Mouse (Mus musculus) G1E (cell line): ENCODE data around the gene Vps26c. TPM values are rescaled to one million over a fixed set of nuclear protein-coding genes. Genes with fewer than 3 reads are reported as not detected.
A peak's percentile ranks its signal among the peaks of the same experiment; 100 is the strongest.

Experiments
- ATAC-seq: 2 replicates; pipeline ENCODE4 v1.8.0; 2016; ENCODE audit warnings: mild to moderate bottlenecking; ENCODE audit not compliant: insufficient number of reproducible peaks, poor library complexity, low FRiP score, severe bottlenecking; ENCODE audit errors: extremely low read depth
- DNase-seq: peaks from one replicate; pipeline ENCODE4 v3.0.0; 2012; ENCODE audit warnings: low spot score
- H3K27me3 ChIP-seq: 2 replicates; pipeline ENCODE4 v1.6.1; 2012; ENCODE audit warnings: mild to moderate bottlenecking, low read length, inconsistent platforms; ENCODE audit not compliant: insufficient read depth
- H3K36me3 ChIP-seq: replicated peaks from 2 replicates; pipeline ENCODE3; 2012; ENCODE audit warnings: mild to moderate bottlenecking, inconsistent platforms
- H3K4me1 ChIP-seq: 2 replicates; pipeline ENCODE4 v1.6.1; 2012; ENCODE audit warnings: low read depth, low read length, inconsistent platforms, mixed read lengths; ENCODE audit not compliant: insufficient read depth
- H3K4me3 ChIP-seq: 2 replicates; pipeline ENCODE4 v1.5.1; 2012; ENCODE audit warnings: low read depth, mild to moderate bottlenecking, inconsistent platforms, low read length, moderate library complexity, mixed read lengths
- H3K9me3 ChIP-seq: replicated peaks from 2 replicates; pipeline ENCODE4 v1.6.1; 2012; ENCODE audit warnings: inconsistent platforms
- CTCF ChIP-seq: IDR thresholded peaks from 2 replicates; pipeline ENCODE4 v1.5.1; 2012; ENCODE audit warnings: low read depth, low read length, inconsistent platforms, mixed read lengths
- GATA1 ChIP-seq: IDR thresholded peaks from 2 replicates; pipeline ENCODE4 v1.6.1; 2012; ENCODE audit warnings: borderline replicate concordance, low read length, inconsistent platforms, mixed read lengths
- GATA2 ChIP-seq: IDR thresholded peaks from 2 replicates; pipeline ENCODE4 v1.6.1; 2012; ENCODE audit warnings: low read depth, low read length, inconsistent platforms, borderline replicate concordance
- POLR2AphosphoS5 ChIP-seq: IDR thresholded peaks from 2 replicates; pipeline ENCODE4 v1.6.1; 2012; ENCODE audit warnings: low read depth, low read length, inconsistent platforms; ENCODE audit not compliant: insufficient replicate concordance
- TAL1 ChIP-seq: conservative IDR thresholded peaks from 2 replicates; pipeline ENCODE4 v1.6.1; 2012; ENCODE audit warnings: low read depth, low read length, inconsistent platforms, mixed read lengths
- polyA plus RNA-seq: library from polyadenylated mRNA; stranded (reverse); fragments of >175 nt; gene quantifications from 2 replicates; pipeline ENCODE4 v1.2.3, GENCODE M21; 2012
- total RNA-seq, 2 experiments: library from RNA; stranded (forward) in 1 of 2; stranded (reverse) in 1 of 2; fragments of 200-1000 nt in 1 of 2; fragments of >200 nt in 1 of 2; fragmentation: Nextera tagmentation in 1 of 2; gene quantifications; 2 replicates each; pipeline ENCODE4 v1.2.3; 2014 to 2017

Vps26c gene
- total and polyA plus RNA-seq, 3 experiments: 3.2 to 80.7 (median 37.2) TPM

- DNase-seq (peak; percentile 37), ATAC-seq (peak; percentile 41)
- Histone ChIP-seq H3K4me1 (peaks cover 44% of the 10 kb centered on the region), H3K9me3 (no peaks in the 10 kb centered on the region), H3K36me3 (peaks cover 19% of the 10 kb centered on the region), H3K4me3 (peak overlapping the region; percentile 89), H3K27me3 (peaks cover 2% of the 10 kb centered on the region; the same call in 1 of the 2 replicates)
- no peak for TF ChIP-seq POLR2AphosphoS5
- TF ChIP-seq CTCF: no peak
- TF ChIP-seq GATA2: no peak
- no peak for TF ChIP-seq TAL1
- no peak for TF ChIP-seq GATA1
Observed at GRCm38 (mm10) chr16:94570361-94571041, 43.9 kb upstream of the Vps26c start.

- DNase-seq (peak; percentile 95), ATAC-seq (peak; percentile 95)
- TF ChIP-seq TAL1 (no peak), GATA1 (no peak), CTCF (no peak), GATA2 (no peak), POLR2AphosphoS5 (no peak)
- Histone ChIP-seq H3K9me3 (no peaks in the 10 kb centered on the region), H3K36me3 (peaks cover 14% of the 10 kb centered on the region), H3K4me1 (peaks cover 39% of the 10 kb centered on the region), H3K27me3 (peaks cover 6% of the 10 kb centered on the region; the same call in 1 of the 2 replicates), H3K4me3 (peak within 1 kb of the TSS; percentile 89)
Observed at GRCm38 (mm10) chr16:94569229-94570176, 42.9 kb upstream of the Vps26c start, which contains the start of gene Dyrk1a. Gene Dyrk1a, plus strand, starts transcription at chr16:94570010.

GRCm38 (mm10) chr16:94568335-94569228 is 42.0 kb upstream of the Vps26c start:
- TF ChIP-seq POLR2AphosphoS5 (no peak), CTCF (no peak), TAL1 (no peak), GATA2 (no peak), GATA1 (no peak)
- Histone ChIP-seq H3K4me1 (peaks cover 31% of the 10 kb centered on the region), H3K9me3 (no peaks in the 10 kb centered on the region), H3K27me3 (peaks cover 12% of the 10 kb centered on the region; the same call in 1 of the 2 replicates), H3K4me3 (peak overlapping the region; percentile 89), H3K36me3 (peaks cover 11% of the 10 kb centered on the region)
- DNase-seq (no peak), ATAC-seq (peak; percentile 2; the same call in 1 of the 2 replicates)

- Histone ChIP-seq H3K4me1 (peaks cover 23% of the 10 kb centered on the region), H3K4me3 (no peak overlapping the region)
- TF ChIP-seq GATA1 (no peak), TAL1 (no peak), POLR2AphosphoS5 (no peak), CTCF (no peak), GATA2 (no peak)
Observed at GRCm38 (mm10) chr16:94567751-94568150, 41.1 kb upstream of the Vps26c start.

GRCm38 (mm10) chr16:94566834-94567585 is 40.4 kb upstream of the Vps26c start:
- H3K4me1 ChIP-seq: peaks cover 17% of the 10 kb centered on the region
- no peak for DNase-seq
- no peak for ATAC-seq
- no peaks in the 10 kb centered on the region for H3K9me3 ChIP-seq
- no peak overlapping the region for H3K4me3 ChIP-seq
- H3K27me3 ChIP-seq: peaks cover 20% of the 10 kb centered on the region
- H3K36me3 ChIP-seq: peaks cover 1% of the 10 kb centered on the region
- no peak for TF ChIP-seq GATA2
- no peak for TF ChIP-seq POLR2AphosphoS5
- no peak for TF ChIP-seq TAL1
- TF ChIP-seq CTCF: no peak
- no peak for TF ChIP-seq GATA1

More at GRCm38 (mm10) chr16:94567751-94568150, 41.1 kb upstream of the Vps26c start:
- no peaks in the 10 kb centered on the region for H3K9me3 ChIP-seq
- peaks cover 6% of the 10 kb centered on the region for H3K36me3 ChIP-seq
- DNase-seq (no peak), ATAC-seq (no peak)
- peaks cover 15% of the 10 kb centered on the region; the same call in 1 of the 2 replicates for H3K27me3 ChIP-seq
